Mouse (Mus musculus): ENCODE data around the gene Kcnk1.

Kcnk1 gene

GRCm38 (mm10) chr8:125995101-125995986 lies at the start of gene Kcnk1:
TSS of gene Kcnk1 (plus strand) at chr8:125995170.
- DNase-seq (ENCODE audit: low read depth, low spot score): no peak

GRCm38 (mm10) chr8:125948696-125949308 lies 46.2 kb upstream of the Kcnk1 start:
- DNase-seq (ENCODE audit: low read depth, low spot score): no peak

- DNase-seq (ENCODE audit: low read depth, low spot score): peak; percentile 87
Measured at GRCm38 (mm10) chr8:125950007-125950940, 44.7 kb upstream of the Kcnk1 start.

DNA sequence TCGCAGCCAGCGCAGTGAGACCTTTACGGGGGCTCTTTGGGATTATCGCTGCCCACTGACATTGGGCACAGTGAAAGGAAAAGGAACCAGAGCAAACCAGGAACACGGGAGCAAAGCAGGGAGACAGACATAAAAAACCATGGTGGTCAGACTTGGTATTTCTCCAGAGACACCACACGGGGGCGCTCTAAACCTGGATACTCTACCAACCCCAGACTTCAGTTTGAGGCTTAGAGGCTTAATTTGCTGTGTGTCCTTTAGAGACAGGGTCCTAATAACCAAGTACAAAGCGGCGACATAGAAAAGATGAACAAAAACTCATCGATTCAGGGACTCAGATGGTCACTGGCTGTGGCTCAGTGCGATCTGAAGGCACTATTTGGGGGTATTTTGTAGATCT lies 39.3 kb upstream of the Kcnk1 start:
- DNase-seq (ENCODE audit: low read depth, low spot score): peak; percentile 64

DNA sequence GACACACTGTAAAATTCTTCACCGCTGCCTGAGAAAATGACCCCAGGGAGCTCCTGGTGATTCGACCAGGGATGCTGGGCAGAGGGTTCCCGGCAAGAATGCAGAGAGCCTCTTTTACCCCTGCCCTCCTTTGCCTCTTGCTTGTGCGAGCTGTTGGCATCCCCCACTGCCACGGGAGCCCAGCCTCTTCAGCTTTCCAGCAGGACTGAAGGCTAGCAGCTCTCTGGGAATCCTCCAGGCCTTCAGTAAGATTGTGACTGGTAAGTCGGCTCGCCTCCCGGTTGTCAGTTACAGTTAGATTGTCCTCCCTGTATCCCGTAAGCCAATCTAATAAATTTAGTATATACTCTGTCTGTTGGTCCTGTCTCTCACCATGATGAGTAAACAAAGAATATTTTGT lies 38.2 kb upstream of the Kcnk1 start:
- DNase-seq (ENCODE audit: low read depth, low spot score): no peak

- DNase-seq (ENCODE audit: low read depth, low spot score): no peak
Measured at GRCm38 (mm10) chr8:125957226-125957993, 37.6 kb upstream of the Kcnk1 start.

- DNase-seq (ENCODE audit: low read depth, low spot score): no peak
Measured at GRCm38 (mm10) chr8:125957994-125958368, 37.0 kb upstream of the Kcnk1 start.

GRCm38 (mm10) chr8:125959363-125959771 lies 35.6 kb upstream of the Kcnk1 start:
- DNase-seq (ENCODE audit: low read depth, low spot score): no peak

- DNase-seq (ENCODE audit: low read depth, low spot score): peak; percentile 90
Measured at GRCm38 (mm10) chr8:125960037-125960436, 34.9 kb upstream of the Kcnk1 start.

DNA sequence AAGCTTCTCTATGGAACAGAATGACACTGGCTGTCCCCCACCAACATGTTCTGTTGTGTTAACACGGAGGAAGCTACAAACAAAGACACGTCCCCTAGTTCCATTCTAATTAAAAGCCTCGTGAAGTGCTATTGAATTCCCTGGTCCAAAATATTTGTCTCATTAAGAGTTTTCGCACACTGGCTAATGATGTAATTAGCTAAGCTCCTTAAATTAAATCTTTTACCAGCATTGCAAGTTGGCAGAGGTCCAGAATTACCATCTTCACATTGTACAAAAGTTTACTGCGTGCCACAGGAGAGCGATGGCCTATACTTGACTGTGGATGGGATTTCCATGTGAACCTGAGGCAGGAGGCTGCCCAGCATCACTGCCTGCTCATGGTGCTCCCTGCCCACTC lies 33.2 kb upstream of the Kcnk1 start:
- no peak for DNase-seq (ENCODE audit: low read depth, low spot score)

GRCm38 (mm10) chr8:125963807-125964211 lies 31.2 kb upstream of the Kcnk1 start:
- no peak for DNase-seq (ENCODE audit: low read depth, low spot score)

DNA sequence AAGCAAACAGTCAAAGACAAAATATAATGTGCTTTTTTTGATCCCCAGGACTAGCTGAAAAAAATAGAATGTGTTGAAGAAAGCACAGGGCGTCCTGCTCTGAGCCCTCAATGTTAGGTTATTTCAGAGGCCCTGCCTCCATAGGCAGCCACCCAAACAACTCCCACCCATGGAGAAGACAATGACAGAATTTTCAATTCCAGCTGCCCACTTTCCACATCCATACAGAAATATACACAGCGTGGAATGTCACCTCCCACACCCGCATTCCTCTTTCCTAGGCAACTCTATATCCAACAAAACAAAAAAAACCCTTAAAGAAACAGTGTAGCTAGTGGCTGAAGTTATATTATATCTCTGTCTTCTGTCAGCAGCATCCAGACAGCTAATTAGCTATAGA lies 23.6 kb upstream of the Kcnk1 start:
- DNase-seq (ENCODE audit: low read depth, low spot score): no peak

DNA sequence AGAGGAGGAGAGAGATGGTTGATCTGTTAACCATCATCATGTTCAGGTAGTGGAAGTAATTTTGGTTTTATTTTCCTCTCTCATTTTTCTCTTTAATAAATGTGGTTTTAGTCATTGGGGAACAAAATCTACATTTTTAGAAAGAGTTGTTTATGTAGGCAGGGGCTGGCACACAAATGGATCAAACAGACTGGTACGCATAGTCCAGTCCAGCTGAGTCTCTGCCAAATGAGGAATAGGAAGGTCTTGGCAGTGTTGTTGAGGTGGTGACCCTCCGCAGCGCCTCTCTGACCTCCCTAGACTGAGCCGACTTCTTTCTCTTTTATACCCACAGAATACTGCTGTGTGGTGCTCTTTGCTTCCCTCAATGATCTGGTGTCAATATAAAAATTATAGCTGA lies 19.0 kb upstream of the Kcnk1 start:
- DNase-seq (ENCODE audit: low read depth, low spot score): no peak

DNA sequence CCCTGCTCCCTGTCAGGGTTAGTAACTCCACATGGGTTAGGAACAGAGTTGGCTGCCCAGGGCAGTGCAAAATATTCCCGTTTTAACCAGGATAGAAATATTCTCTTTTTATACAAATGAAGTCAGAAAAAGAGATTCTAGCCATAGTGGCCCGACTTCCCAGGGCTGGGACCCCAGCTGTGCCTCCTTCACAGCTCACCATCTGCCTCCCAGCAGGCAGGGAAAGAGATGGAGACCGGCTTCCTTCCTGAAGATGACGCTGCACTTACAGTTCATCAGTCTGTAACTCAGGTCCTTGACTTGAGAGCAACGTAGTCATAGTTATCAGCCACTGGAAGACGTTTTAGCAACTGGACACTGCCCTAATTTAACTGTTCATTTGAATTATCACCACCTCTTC lies 14.1 kb upstream of the Kcnk1 start:
- DNase-seq (ENCODE audit: low read depth, low spot score): no peak

- DNase-seq (ENCODE audit: low read depth, low spot score): no peak
Measured at GRCm38 (mm10) chr8:125983515-125983914, 11.5 kb upstream of the Kcnk1 start.

DNA sequence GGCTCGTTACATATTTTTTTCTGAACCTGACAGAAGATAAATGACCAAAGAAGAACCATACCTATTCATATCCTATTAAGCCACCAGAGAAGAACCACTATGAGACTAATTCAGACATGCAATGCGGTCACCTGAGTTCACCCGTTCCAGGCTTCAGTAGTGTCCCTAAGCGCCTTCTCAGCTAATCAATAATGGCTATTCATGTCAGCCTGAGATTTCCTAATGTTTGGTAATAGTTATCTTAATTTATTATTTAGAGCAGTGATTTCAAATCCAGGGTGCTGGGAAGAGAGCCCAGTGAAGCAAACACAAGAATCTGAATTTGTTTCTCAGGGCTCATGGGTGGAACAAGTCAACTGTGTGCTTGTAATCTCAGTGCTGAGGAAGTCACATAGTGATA lies 10.8 kb upstream of the Kcnk1 start:
- no peak for DNase-seq (ENCODE audit: low read depth, low spot score)

DNA sequence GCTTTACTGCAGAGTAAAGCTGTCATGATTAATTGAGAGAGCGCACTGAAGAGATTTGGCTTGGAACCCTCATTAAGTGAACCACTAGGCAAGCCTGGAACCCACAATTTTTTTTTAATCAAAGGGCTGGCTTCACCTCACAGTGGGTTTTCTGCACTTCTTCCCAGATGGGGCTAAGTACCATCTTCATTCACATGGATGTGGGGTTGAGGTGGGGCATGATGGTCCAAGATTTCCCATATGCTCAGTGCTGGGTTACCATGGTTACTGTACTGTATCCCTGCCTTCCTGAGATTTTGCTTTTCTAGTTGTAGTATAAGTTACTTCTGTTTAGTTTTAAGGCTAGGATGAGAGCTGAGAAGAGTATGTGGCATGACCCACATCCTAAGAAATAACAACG lies 9.6 kb upstream of the Kcnk1 start:
- no peak for DNase-seq (ENCODE audit: low read depth, low spot score)

DNA sequence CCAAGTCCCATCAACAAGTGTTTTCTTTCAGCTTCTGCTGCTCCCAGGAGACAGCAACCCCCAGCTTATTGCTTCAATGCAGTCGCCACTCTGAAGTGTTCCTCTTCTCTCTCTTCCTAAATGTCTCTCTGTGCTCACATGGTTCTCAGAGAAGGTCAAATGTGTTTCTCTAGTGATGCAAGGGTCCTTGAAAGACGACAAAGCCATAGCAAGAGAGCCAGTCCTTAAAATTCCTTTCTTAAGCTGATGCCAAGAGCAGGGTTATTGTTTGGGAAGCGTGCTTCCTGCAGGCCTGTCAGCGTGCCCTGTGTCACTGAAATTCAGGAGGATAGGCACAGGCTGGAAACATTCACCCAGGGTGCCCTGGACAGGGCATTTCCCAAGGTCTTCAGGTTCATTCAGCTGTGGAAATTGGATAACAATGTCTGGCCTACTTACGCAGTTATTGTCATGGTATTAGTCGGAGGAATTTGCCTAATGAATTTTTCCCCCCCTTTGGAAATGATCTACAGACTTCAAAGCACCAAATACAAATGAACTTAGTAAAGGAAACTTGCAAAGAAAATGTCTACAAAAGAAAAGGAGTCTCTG lies 7.9 kb upstream of the Kcnk1 start:
- DNase-seq (ENCODE audit: low read depth, low spot score): no peak

GRCm38 (mm10) chr8:125987996-125988395 lies 7.0 kb upstream of the Kcnk1 start:
- peak; percentile 14 for DNase-seq (ENCODE audit: low read depth, low spot score)

- no peak for DNase-seq (ENCODE audit: low read depth, low spot score)
Measured at GRCm38 (mm10) chr8:125993636-125994035, 1.3 kb upstream of the Kcnk1 start.
